Mouse (Mus musculus) adrenal gland, postnatal 14 days (tissue): Measurements from ENCODE around the gene Olfr826. TPM values are rescaled to one million over a fixed set of nuclear protein-coding genes. Genes with fewer than 3 reads are reported as not detected.
"Not testable (repeated sequence)": the region's sequence is repeated elsewhere in the genome, so short reads cannot be mapped to it uniquely, and the experiment has no call there.

Experiments used
- DNase-seq: peaks from one replicate; pipeline ENCODE4 v3.0.0; 2021; ENCODE audit warnings: mixed read lengths
- long read RNA-seq, 2 experiments: library from polyadenylated mRNA; stranded (forward); transcript quantifications; one replicate each; pipeline ENCODE4 v2.0.0; 2021
- total RNA-seq: library from RNA; stranded (reverse); gene quantifications from 2 replicates; pipeline ENCODE4 v1.2.3, GENCODE M21; 2021

Gene Olfr826
- total RNA-seq: not detected in 2 replicates
- long read RNA-seq, experiment 1: 0 reads
- long read RNA-seq, experiment 2: 0 reads

DNA sequence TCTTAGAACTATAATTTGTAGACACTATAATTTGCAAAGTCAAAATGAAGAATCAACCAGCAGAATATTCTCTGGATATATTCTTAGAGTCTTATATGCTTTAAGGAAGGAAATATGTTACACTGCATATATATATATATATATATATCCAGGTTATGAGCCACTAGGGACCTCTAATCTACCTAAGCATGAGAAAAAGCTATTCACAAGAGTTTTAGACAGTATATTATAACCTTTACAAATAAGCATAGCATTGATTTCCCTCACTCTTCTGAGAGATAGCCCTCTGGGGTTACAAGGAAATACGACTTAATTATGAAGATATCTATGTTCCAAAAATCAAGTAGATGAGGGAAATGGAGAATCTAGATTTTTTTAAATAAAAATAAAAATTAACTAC is at the start of gene Olfr826:
Olfr826 (minus strand) TSS at position 101 of the 400 bp plus-strand sequence.
- DNase-seq: no peak

DNA sequence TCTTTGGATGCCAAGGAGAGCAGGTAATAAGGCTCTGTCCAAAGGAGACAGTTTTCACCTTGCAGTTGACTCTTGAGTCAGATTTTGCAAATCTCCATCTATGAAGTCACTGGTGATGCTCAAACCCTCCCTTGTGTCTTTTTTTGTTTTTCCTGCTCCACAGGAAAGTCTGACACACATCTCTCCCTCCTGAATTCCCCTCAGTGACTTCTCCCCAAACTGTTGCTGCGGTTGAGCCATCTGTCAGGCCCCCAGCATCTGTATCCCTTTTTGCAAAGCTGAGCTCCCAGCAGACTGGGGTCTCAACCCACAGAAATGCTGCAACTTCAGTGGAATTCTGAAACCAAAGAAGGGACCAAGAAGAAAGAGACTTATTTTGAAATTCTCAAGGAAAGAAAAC is 48.1 kb upstream of the Olfr826 start:
- no peak for DNase-seq

DNA sequence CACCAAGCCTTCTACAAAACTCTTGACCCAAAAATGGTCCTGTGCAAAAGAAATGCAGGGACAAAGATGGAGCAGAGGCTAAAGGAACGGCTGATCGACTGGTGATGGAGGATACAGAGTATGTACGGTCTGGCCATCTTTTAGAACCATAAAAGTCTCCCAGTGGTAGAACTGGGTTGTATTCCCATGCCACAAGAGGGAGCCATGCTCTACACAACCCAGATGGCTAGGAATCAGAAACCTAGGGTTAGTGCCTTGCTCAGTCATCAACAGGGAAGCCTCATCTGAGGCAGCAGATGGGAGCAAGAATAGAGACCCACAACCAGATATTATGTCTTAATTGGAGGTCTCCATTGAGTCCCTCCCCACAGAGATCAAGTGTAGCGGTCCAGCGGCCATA is 45.6 kb upstream of the Olfr826 start:
- DNase-seq: peak; percentile 4

DNA sequence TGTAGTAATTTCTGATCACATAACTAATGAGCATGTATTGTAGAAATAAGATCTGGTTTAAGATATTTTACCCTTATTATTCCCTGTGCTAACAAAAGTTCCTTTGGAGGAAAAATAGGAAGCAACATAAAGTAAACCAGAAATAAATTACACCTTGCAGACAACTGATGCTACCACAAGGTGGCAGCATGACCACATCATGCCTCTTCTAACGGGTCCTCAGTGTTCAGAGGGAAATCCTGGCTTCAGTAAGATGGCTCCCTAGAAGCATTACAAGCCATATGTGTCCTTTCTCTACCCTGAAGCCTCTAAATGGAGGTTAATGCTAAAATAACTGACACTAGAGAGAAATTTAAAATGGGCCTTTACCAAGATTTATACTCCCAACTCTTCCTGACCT is 44.3 kb upstream of the Olfr826 start:
- DNase-seq: peak; percentile 64

DNA sequence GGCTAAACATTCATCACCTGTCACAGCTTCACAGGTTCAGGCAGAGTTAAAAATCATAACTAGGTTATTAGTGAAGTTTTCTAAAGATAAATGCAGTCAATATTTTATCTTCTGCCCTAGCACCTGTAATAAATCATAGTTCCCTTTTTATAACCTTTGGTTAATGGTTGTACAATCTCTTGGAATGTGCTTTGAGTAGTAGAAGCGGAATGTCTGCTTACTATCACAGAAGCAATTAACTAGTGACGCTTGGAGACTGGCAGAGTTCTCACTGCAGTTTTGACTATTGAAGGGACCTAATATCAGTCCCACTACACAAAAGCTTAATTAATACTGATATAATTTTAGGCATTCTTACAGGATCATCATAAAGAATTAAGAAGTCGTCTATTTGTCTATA is 41.0 kb upstream of the Olfr826 start:
- DNase-seq: no peak

DNA sequence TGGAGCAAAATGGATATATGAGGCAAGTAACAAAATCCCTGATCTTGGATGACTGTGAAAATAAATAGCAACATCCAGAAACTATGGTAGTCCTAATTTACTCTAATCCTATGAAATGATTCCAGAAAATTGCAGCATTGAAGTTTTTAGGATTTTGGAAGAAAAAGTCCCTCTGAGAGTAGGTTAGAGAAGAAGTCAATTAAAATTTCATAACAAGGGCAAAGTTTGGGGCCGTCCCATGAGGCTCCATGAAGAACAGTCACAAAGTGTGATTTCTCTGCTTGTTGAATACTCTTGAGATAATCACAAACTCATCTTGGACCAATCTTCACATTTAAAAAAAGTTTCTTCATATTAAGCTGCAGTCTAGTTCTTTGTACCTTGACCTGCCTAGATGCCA is 30.3 kb upstream of the Olfr826 start, which contains the start of gene Olfr827:
Olfr827 (minus strand) TSS at position 101 of the 400 bp plus-strand sequence.
- DNase-seq: no peak

DNA sequence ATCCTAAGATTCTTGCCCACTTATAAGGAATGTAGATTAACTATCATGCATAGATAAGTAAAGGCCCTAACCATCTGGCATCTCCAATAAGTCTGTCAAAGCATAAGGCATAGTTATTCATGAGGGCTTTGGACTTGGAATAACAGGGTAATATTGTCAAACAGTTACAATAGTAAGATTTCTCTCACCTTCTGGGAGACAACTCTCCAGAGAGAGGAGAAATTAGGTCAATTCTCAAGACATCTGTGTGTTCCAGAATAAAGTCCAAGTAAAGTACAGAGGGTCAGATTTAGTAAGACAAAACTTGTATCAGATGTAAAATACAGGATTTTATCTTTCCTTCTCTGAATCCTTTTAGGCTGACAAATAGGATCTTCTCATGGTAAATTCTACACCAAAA is 17.3 kb downstream of the Olfr826 start, which contains the start of gene Olfr825:
Olfr825 (minus strand) TSS at position 101 of the 400 bp plus-strand sequence.
- DNase-seq: no peak

DNA sequence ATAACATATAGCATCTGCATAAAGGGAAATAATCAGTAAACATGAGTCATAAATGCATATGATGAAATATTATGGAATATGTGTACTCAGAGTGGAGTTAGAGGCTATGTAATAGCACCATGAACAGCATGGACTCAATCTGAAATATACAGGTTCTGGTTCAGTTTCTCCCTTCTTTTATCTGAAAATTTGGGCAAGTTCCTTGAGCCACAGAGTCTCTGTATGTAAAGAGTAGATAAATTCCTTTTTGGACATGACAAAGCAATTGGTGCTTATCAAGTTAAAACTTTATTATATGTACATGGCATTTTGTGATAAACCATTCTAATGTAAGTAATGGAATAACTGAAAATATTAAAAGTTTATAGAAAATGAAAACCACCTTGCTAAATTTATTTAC is 18.8 kb downstream of the Olfr826 start:
- no peak for DNase-seq

DNA sequence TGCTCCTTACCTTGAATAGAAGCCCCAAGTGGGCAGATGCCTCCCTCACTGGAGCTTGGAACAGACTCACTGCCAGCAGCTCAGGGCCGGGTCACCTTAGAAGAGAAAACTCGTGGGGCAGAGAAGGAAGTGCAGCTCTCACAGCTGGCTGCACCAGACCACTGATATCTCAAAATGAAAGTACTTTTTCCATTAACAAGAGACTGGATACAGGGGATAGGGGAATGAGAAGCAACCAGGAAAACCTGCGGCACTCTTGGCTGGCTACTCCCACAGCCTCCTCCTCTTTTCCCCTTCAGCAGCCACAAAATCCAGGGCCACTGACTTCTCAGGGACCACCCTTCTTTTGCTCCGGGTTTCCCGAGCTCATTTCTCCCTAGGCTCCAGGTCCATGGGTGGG is 39.9 kb downstream of the Olfr826 start:
- no peak for DNase-seq

DNA sequence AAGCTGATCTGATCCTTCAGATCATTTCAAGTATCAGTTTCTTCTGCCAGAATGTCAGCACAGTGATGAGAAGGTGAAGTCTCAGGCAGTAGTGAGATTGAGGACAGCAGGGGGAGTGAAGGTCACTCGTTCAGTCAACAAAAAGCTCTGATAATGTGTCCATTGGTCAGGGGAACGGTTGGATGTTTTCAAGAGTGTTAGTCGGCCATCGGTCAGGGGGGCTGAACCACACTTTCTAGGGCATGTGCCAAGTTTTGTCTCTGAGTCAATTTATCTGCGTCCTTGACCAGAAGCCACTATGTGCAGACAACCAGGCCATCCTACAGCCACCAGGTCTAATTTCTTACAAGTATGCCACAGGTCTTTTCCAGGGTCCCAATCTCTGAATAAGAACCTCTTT is 41.5 kb downstream of the Olfr826 start:
- peak; percentile 56 for DNase-seq

DNA sequence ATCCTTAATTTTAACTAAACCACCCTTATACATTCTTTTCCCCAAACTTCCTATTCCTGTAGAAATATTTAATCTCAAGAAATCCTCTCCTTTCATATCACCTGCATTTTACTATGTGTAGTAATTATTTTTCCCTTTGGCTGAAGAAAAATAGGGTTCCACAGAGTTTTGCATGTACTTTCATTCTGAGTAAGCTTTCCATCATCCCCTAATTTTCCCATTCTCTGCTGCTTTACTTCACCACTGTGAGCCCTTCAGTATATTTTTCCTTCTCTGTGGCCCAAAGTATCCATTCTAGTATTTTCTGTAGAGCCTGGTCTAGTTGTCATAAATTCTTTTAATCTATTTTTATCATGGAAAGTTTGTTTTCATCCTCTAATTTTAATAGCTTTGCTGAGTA is 49.2 kb downstream of the Olfr826 start:
- DNase-seq: no peak

DNA sequence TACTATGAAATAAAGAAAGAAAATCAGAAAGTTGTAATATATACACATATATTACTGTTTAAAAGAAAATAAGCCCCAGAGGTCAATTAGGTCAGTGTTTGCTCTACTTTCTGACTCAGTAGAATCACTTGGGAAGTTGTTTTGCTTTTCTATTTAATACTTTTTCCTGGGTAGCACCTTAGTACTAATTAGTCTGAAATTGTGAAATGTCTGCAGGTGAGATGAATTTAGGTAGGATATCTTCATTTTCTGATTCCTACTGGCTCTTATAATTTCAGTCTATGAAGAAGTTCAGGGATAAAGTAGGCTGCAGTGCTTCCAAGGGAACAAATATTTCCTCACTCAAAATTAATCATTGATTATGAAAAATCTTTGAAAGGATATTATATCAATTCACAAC is 54.1 kb downstream of the Olfr826 start, which contains the start of gene Olfr824:
Olfr824 (minus strand) TSS at position 101 of the 400 bp plus-strand sequence.
- not testable (repeated sequence) for DNase-seq

Other genes with a start within 250 kb of the Olfr826 start
- gene Olfr818, start 235.1 kb downstream of the Olfr826 start, total RNA-seq: not detected in 2 replicates
- not detected in 2 replicates for gene Olfr819, start 216.9 kb downstream of the Olfr826 start, total RNA-seq
- not detected in 2 replicates for gene Olfr247, start 208.0 kb downstream of the Olfr826 start, total RNA-seq
- gene Gm10310, start 199.1 kb downstream of the Olfr826 start, total RNA-seq: not detected in 2 replicates
- gene Olfr820, start 171.6 kb downstream of the Olfr826 start, total RNA-seq: not detected in 2 replicates
- not detected in 2 replicates for gene Olfr821, start 153.8 kb downstream of the Olfr826 start, total RNA-seq
- not detected in 2 replicates for gene Olfr822, start 113.0 kb downstream of the Olfr826 start, total RNA-seq
- gene Olfr823, start 68.8 kb downstream of the Olfr826 start, total RNA-seq: not detected in 2 replicates
- not detected in 2 replicates for gene Olfr824, start 54.2 kb downstream of the Olfr826 start, total RNA-seq
- gene Olfr825, start 17.4 kb downstream of the Olfr826 start, total RNA-seq: not detected in 2 replicates
- gene Olfr827, start 30.2 kb upstream of the Olfr826 start, total RNA-seq: not detected in 2 replicates
- 0.38 and 0.59 TPM in 2 replicates for gene Neurod4, start 96.1 kb upstream of the Olfr826 start, total RNA-seq
- gene Tespa1, start 138.7 kb upstream of the Olfr826 start, total RNA-seq: 1.1 and 6.3 TPM in 2 replicates
- not detected in 2 replicates for gene Vmn2r84, start 210.1 kb upstream of the Olfr826 start, total RNA-seq
- not detected in 2 replicates for gene Vmn2r85, start 245.5 kb upstream of the Olfr826 start, total RNA-seq